ENCODE assay signal across 22 mouse cellular contexts in genomic region chr1:162554193-162554592, GRCm38 (mm10).
"Had no signal": no experiment of that assay in that cellular context is flagged by ENCODE, and none has a peak within 500 bp of the region (broad histone marks: within the 10 kb centered on the region; RNA-seq: fewer than 3 reads in every experiment).

No protein-coding gene starts in this region.

- ATAC-seq: hindbrain, embryonic 16.5 days; hindbrain, postnatal 0 days; inflammation-experienced regulatory T-cells, adult 6 months; intestine, embryonic 15.5 days; intestine, embryonic 16.5 days; intestine, postnatal 0 days had no signal

- DNase-seq: heart, postnatal 10 days; heart, postnatal 14 days; heart, postnatal 36 days; heart, postnatal 4 days; kidney, adult 11 months; kidney, adult 18-20 months; kidney, adult 2 months; kidney, adult 8-10 months; kidney, adult 9 months; kidney, postnatal 10 days; kidney, postnatal 14 days; kidney, postnatal 25 days; kidney, postnatal 36 days; kidney, postnatal 4 days; layer of hippocampus, adult 9-11 months; layer of hippocampus, postnatal 36 days had no signal
